Comparison of ENCODE assay signal across 27 mouse cellular contexts in the genomic region with DNA sequence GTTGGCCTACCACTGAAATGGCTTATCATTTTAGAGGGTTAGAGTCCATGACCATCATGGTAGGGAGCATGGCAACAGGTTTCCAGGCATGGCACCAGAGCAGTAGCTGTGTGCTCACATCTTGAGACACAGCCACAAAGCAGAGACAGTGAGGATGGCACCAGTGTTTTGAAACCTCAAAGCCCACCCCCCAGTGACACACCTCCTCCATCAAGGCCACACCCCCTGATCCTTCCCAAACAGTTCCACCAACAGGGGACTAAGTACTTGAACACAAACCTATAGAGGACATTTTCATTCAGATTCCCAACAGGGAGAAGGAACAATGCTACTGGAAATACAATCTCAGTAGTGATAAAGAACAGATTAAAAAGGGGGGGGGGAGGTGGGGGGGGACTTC. TPM values are rescaled to one million over a fixed set of nuclear protein-coding genes. Genes with fewer than 3 reads are reported as not detected.
"Had no signal": no experiment of that assay in that cellular context is flagged by ENCODE, and none has a peak within 500 bp of the region (broad histone marks: within the 10 kb centered on the region; RNA-seq: fewer than 3 reads in every experiment).

No protein-coding gene starts in this region.

- DNase-seq: kidney, adult 8-10 months; kidney, postnatal 10 days; kidney, postnatal 36 days; left cerebral cortex, postnatal 4 days; liver, postnatal 0 days; lung, postnatal 10 days; lung, postnatal 36 days; right cerebral cortex, adult 18-20 months; right cerebral cortex, postnatal 14 days; right cerebral cortex, postnatal 4 days; thymus, adult 18-20 months; thymus, postnatal 4 days had no signal

- H3K4me3 ChIP-seq: kidney, embryonic 15.5 days; limb, embryonic 12.5 days; limb, embryonic 15.5 days; lung, embryonic 15.5 days; midbrain, embryonic 12.5 days; midbrain, embryonic 15.5 days; neural tube, embryonic 12.5 days; neural tube, embryonic 15.5 days had no signal

- H3K36me3 ChIP-seq: kidney, embryonic 15.5 days; limb, embryonic 12.5 days; limb, embryonic 15.5 days; lung, embryonic 15.5 days; midbrain, embryonic 12.5 days; midbrain, embryonic 15.5 days; neural tube, embryonic 12.5 days; neural tube, embryonic 15.5 days had no signal

- H3K9me3 ChIP-seq: kidney, embryonic 15.5 days; limb, embryonic 12.5 days; limb, embryonic 15.5 days; lung, embryonic 15.5 days; midbrain, embryonic 12.5 days; midbrain, embryonic 15.5 days; neural tube, embryonic 12.5 days; neural tube, embryonic 15.5 days had no signal

- ATAC-seq: liver, postnatal 0 days; midbrain, embryonic 15.5 days had no signal

- H3K4me1 ChIP-seq: neural tube, embryonic 12.5 days had no signal

- H3K27ac ChIP-seq: kidney, embryonic 15.5 days; limb, embryonic 12.5 days; limb, embryonic 15.5 days; liver, embryonic 14.5 days; lung, embryonic 15.5 days; midbrain, embryonic 12.5 days; midbrain, embryonic 15.5 days; neural tube, embryonic 12.5 days; neural tube, embryonic 15.5 days; stomach, postnatal 0 days had no signal

- H3K27me3 ChIP-seq: limb, embryonic 15.5 days; lung, embryonic 15.5 days; midbrain, embryonic 15.5 days; neural tube, embryonic 12.5 days had no signal

RNA-seq across cellular contexts. Expression of a gene that starts 0.6 kb away (rescaled TPM):
- total RNA-seq: layer of hippocampus, postnatal 14 days; left cerebral cortex, adult 8-10 months; left cerebral cortex, postnatal 14 days; left cerebral cortex, postnatal 4 days had no signal
- polyA plus RNA-seq: kidney, embryonic 15.5 days; limb, embryonic 12.5 days; limb, embryonic 15.5 days; liver, embryonic 11.5 days; liver, embryonic 14.5 days; liver, postnatal 0 days; lung, embryonic 15.5 days; midbrain, embryonic 12.5 days; midbrain, embryonic 15.5 days; neural tube, embryonic 12.5 days; neural tube, embryonic 15.5 days; stomach, embryonic 14.5 days; stomach, postnatal 0 days had no signal
